Mouse (Mus musculus) heart, adult 2 months (tissue): ENCODE measurements at regions not wholly inside any gene's neighbourhood (a gene's known extent, or its start where the extent isn't known, plus 50 kb on each side); places are given as distances from the start of the nearest gene placed in this dataset.

Experiments
- CTCF ChIP-seq: fragments of 200-600 bp; IDR thresholded peaks from 2 replicates; pipeline ENCODE4 v1.8.1; 2022; ENCODE audit warnings: antibody characterized with exemption, mild to moderate bottlenecking, moderate library complexity
- EP300 ChIP-seq: fragments of 200-500 bp; IDR thresholded peaks from 2 replicates; pipeline ENCODE4 v1.6.1; 2011; ENCODE audit warnings: low read depth, low read length, control low read depth; ENCODE audit not compliant: insufficient read depth
- POLR2A ChIP-seq: fragments of 200-500 bp; IDR thresholded peaks from 2 replicates; pipeline ENCODE4 v1.6.1; 2011; ENCODE audit warnings: mild to moderate bottlenecking, low read depth, low read length, control low read depth; ENCODE audit not compliant: insufficient read depth

DNA sequence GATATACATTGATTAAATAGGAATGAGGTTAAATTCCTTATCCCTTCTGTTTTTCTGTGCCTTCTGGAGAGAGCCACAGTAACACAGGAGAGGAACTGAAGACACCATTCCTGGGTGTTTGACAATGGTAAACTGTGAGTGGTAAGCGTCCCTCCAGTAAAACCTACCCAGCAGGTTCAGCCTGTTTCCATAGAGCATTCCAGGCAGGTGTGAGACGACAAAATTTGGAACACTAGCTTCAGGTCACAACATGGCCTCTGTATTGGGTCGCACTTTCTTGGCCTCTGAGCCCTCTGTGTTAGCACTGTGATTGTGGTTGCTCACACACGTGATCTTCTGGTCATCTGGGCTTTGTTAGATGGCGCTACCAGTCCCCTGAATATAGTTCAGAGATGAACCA is 73.4 kb downstream of the Cd24a start:
- TF ChIP-seq CTCF (no peak), EP300 (no peak), POLR2A (no peak)
